ENCODE assay signal across 24 mouse cellular contexts in the genomic region with DNA sequence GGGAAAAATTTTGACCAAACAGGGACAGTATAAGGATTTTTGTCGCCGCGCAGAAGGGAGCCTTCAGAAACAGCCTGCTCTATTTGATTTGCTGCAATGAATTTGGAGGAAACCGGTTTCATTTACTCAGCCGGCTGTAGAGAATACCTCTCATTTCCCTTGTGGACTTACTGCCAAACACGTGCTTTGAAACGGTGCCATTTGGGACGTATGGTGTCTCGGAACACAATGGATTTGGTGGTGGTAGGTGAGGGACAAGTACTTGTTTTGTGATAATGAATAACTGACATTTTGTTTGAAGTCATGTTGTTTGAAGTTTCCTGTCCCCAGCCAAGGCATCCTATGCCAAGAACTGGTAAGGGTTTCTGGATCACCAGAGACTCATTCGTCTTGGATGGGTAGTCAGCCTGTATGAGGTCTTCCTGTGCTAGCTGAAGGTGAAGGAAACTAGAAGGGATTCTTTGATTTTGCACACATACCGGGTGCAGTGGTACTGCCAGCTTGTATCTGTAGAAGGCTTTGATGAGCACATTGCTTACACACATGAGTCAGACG.
DNase-seq lines count a peak whose midpoint lies in the region; ATAC-seq and TF ChIP-seq lines count a peak whose summit lies in the region.
"Had no signal": no experiment of that assay in that cellular context is flagged by ENCODE, and none has a peak within 500 bp of the region (broad histone marks: within the 10 kb centered on the region; RNA-seq: fewer than 3 reads in every experiment).

No protein-coding gene starts in this region.

- no peak for ATAC-seq in liver, embryonic 11.5 days (replicated peaks; ENCODE audit: low FRiP score)
- ATAC-seq: hindbrain, embryonic 16.5 days; intestine, embryonic 15.5 days; midbrain, embryonic 15.5 days had no signal

- no peaks in the 10 kb centered on the region for H3K36me3 ChIP-seq in kidney, adult 2 months (ENCODE audit: control insufficient read depth, insufficient read depth, low read length)
- H3K36me3 ChIP-seq in liver, embryonic 11.5 days (ENCODE audit: control insufficient read depth, insufficient read depth, low read length) = no peaks in the 10 kb centered on the region
- H3K36me3 ChIP-seq: embryonic facial prominence, embryonic 13.5 days; forebrain, embryonic 12.5 days; hindbrain, embryonic 10.5 days; intestine, embryonic 15.5 days; midbrain, embryonic 15.5 days; neural tube, embryonic 13.5 days; stomach, embryonic 15.5 days had no signal

- WGBS in kidney, adult 2 months = 65% methylated on average over 12 of the region's 12 CpGs
- 88% methylated on average over 12 of the region's 12 CpGs for WGBS in liver, embryonic 11.5 days

- H3K27ac ChIP-seq in kidney, adult 2 months (ENCODE audit: insufficient read depth, low read depth, low read length) = no peak overlapping the region
- no peak overlapping the region for H3K27ac ChIP-seq in liver, embryonic 11.5 days (ENCODE audit: low read depth, low read length)
- H3K27ac ChIP-seq: embryonic facial prominence, embryonic 13.5 days; forebrain, embryonic 12.5 days; hindbrain, embryonic 10.5 days; intestine, embryonic 15.5 days; macrophage; midbrain, embryonic 15.5 days; neural tube, embryonic 13.5 days; stomach, embryonic 15.5 days had no signal

- TF ChIP-seq POLR2A in kidney, adult 2 months (IDR thresholded peaks at IDR 0.05; ENCODE audit: low read depth, low read length) = no peak

- H3K4me2 ChIP-seq in liver, embryonic 11.5 days = no peak overlapping the region
- H3K4me2 ChIP-seq: embryonic facial prominence, embryonic 13.5 days; forebrain, embryonic 12.5 days; heart, embryonic 11.5 days; intestine, embryonic 15.5 days; midbrain, embryonic 15.5 days; neural tube, embryonic 13.5 days; stomach, embryonic 15.5 days had no signal

- peak; percentile 65 for DNase-seq in kidney, adult 2 months
- no peak for DNase-seq in kidney, postnatal 14 days
- DNase-seq in testis, postnatal 14 days (ENCODE audit: low spot score) = peak; percentile 12
- no peak for DNase-seq in testis, postnatal 10 days (ENCODE audit: low spot score)
- DNase-seq in cerebellum, adult 9-11 months = peak; percentile 57
- no peak for DNase-seq in layer of hippocampus, adult 11-12 months (ENCODE audit: low spot score)
- no peak for DNase-seq in liver, embryonic 11.5 days (ENCODE audit: low spot score)
- DNase-seq: embryo, embryonic 11 days; layer of hippocampus, adult 9-11 months; liver; thymus, adult 2 months; thymus, postnatal 4 days had no signal

- no peak overlapping the region for H3K9ac ChIP-seq in liver, embryonic 11.5 days (ENCODE audit: low read depth, low read length)
- H3K9ac ChIP-seq: embryonic facial prominence, embryonic 13.5 days; forebrain, embryonic 12.5 days; intestine, embryonic 15.5 days; midbrain, embryonic 15.5 days; neural tube, embryonic 13.5 days; stomach, embryonic 15.5 days had no signal

- no peak for TF ChIP-seq CTCF in kidney, adult 2 months (conservative IDR thresholded peaks at IDR 0.05; ENCODE audit: insufficient read depth, insufficient read length, low read depth, low read length)

- H3K27me3 ChIP-seq in kidney, adult 2 months (replicated peaks; ENCODE audit: control insufficient read depth, insufficient read depth, low read length) = no peaks in the 10 kb centered on the region
- H3K27me3 ChIP-seq in liver, embryonic 11.5 days (replicated peaks; ENCODE audit: control insufficient read depth, insufficient read depth, low read length) = no peaks in the 10 kb centered on the region
- H3K27me3 ChIP-seq: embryonic facial prominence, embryonic 13.5 days; forebrain, embryonic 12.5 days; intestine, embryonic 15.5 days; midbrain, embryonic 15.5 days; neural tube, embryonic 13.5 days; stomach, embryonic 15.5 days had no signal

- no peaks in the 10 kb centered on the region for H3K9me3 ChIP-seq in liver, embryonic 11.5 days (ENCODE audit: control insufficient read depth, low read length)
- H3K9me3 ChIP-seq: embryonic facial prominence, embryonic 13.5 days; forebrain, embryonic 12.5 days; hindbrain, embryonic 10.5 days; intestine, embryonic 15.5 days; midbrain, embryonic 15.5 days; neural tube, embryonic 13.5 days; stomach, embryonic 15.5 days had no signal

- H3K4me1 ChIP-seq in kidney, adult 2 months (ENCODE audit: control insufficient read depth, insufficient read depth, low read length) = no peaks in the 10 kb centered on the region
- no peaks in the 10 kb centered on the region for H3K4me1 ChIP-seq in liver, embryonic 11.5 days (replicated peaks; ENCODE audit: control insufficient read depth, insufficient read depth, low read length)
- H3K4me1 ChIP-seq: embryonic facial prominence, embryonic 13.5 days; forebrain, embryonic 12.5 days; hindbrain, embryonic 10.5 days; intestine, embryonic 15.5 days; midbrain, embryonic 15.5 days; neural tube, embryonic 13.5 days; stomach, embryonic 15.5 days had no signal

- H3K4me3 ChIP-seq in kidney, adult 2 months (ENCODE audit: insufficient read depth, low read depth, low read length) = no peak overlapping the region
- no peak overlapping the region for H3K4me3 ChIP-seq in liver, embryonic 11.5 days (ENCODE audit: low read depth, low read length)
- H3K4me3 ChIP-seq: embryonic facial prominence, embryonic 13.5 days; erythroblast, embryonic 14.5 days; forebrain, embryonic 12.5 days; hindbrain, embryonic 10.5 days; intestine, embryonic 15.5 days; midbrain, embryonic 15.5 days; myocyte; neural tube, embryonic 13.5 days; stomach, embryonic 15.5 days had no signal

Comparison
In these comparisons a context has a peak if more than half of its experiments do, and no peak if none do; other contexts are left out.
1. DNase-seq: peak in kidney, adult 2 months (single experiment), testis, postnatal 14 days (single experiment) and cerebellum, adult 9-11 months (single experiment); none in kidney, postnatal 14 days (single experiment), testis, postnatal 10 days (single experiment), layer of hippocampus, adult 11-12 months (single experiment) and liver, embryonic 11.5 days (single experiment).